Mouse (Mus musculus) kidney, postnatal 14 days (tissue): Measurements from ENCODE around the gene Colgalt1.

Experiments used
- DNase-seq: peaks from one replicate; pipeline ENCODE4 v3.0.0; 2022; ENCODE audit warnings: mixed read lengths

Gene Colgalt1

GRCm38 (mm10) chr8:71591471-71592373 lies 19.1 kb upstream of the Colgalt1 start, which contains the start of gene Pgls:
Gene Pgls, plus strand, starts transcription at chr8:71592176.
- DNase-seq: peak; percentile 98

DNA sequence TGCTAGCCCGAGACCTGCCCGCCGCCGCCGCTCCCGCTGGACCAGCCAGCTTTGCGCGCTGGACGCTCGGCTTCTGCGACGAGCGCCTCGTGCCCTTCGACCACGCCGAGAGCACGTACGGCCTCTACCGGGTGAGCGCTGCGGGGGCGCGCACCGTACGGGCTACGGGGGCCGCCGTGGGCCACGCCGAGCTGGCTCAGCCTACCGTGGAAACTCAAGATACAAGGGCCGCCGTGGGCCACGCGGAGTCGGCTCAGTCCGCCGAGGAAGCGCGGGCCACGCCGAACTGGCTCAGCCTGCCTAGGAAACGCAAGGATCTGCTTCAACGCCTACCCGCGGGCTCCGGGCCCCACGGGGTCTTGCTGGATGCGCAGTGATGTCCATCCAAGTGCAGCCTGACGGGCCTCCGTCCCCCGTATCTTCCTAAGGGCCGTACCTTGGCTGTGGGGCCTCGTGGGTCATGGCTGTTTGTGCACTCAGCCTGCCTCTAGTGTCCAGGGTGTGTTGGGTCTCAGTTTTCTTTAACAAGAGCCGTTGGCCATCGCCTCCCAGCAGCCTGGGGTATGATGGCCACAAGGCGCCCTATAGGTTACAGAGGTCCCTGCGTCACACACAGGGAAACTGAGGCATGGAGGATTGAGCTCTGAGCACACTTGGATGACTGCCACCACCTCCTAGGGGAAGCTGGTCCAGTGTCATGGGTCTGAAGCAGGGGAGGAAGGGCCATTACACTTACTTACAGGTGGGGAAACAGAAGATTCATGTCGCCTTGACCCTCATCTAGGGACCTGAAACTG lies 18.2 kb upstream of the Colgalt1 start:
- DNase-seq: peak; percentile 90

DNA sequence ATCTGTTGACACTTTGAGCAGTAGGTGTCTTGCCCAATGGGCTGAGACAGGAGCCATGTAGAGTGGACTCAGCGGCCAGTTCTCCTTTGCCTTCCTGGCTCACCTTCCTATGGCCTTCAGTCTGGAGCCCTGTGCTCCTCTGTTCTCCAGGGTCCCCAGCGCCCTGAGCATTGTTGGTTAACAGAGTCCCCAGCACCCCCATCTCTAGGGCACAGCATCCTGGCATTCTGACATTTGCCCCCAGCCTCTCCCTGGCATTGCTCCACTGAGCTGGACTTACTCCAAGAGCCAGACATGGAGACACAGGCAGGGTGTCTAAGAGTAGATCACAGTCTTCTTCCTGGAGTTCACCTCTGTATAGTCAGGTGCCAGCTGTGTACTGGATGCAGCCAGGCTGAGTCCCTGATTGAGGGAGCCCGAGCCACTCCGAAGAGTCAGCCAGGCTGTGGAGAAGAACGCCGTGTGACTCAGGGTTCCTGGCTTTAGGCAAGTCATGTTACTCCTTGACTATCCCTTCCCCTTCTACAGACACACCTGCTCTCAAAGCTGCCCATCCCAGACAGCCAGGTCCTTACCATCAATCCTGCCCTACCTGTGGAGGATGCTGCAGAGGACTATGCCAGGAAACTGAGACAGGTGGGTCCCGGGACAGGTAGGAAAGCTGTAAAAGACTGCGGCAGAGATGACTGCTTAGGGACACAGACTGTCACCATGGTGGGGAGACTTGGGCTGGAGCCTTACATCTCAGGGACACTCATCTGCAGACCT lies 17.1 kb upstream of the Colgalt1 start:
- no peak for DNase-seq

GRCm38 (mm10) chr8:71594324-71594722 lies 16.5 kb upstream of the Colgalt1 start:
- no peak for DNase-seq

DNA sequence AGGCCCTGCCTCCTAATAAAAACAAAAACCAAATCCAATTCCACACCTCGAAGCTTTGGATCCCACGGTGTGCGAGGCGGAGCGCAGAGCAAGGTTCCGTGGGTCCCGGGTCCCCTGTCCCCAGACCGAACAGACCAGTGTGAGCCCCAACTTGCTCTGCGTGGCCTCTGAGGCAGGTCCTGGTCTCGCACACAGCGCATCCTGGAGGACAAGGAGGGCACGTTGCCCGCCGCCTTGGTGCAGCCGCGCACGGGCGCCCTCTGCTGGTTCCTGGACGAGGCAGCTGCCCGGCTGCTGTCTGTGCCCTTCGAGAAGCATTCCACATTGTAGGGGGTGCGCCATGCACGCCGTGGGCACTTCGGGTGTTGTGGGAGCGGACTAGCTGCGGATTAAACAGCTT lies 14.9 kb upstream of the Colgalt1 start:
- peak; percentile 92 for DNase-seq

DNA sequence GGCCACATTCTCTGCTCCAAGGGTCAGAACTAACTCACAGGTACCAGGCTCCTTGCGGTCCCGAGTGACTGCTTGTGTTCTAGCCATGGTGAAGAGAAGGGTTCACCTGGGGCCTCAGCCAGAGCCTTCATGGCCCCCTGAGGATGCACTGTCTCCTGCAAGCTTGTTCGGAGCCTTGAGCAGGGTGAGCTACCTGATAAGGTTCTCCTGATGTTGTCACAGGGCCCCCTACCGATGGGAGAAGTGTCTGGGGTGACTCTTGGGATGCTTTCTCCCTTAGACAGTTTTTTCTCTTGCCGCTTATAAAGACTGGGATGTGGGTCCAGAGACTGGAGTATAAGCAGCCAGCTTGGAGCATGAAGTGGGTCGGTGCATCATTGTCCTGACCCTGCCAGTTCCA lies 14.4 kb upstream of the Colgalt1 start:
- no peak for DNase-seq

DNA sequence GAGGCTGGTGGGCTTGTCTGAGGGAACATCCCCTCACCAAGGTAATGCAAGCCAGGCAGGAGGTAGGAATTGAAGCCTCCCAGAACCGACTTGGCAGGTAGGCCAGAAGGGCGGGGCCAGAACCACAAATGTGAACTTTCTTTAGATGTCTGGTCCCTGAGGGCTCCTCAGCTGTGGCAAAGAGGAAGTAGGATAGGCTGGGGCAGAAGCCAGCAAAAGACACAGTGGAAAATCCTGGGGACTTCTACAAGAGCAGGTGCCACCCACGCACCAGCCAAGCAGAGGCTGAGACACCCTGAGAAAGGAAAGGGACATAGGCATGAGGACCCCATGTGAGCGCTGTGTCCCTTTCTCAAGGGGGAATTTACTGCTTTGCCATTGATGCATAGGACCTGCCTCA lies 14.0 kb upstream of the Colgalt1 start:
- DNase-seq: no peak

GRCm38 (mm10) chr8:71597451-71597850 lies 13.3 kb upstream of the Colgalt1 start, which contains the start of gene Fam129c:
Gene Fam129c, plus strand, starts transcription at chr8:71597648.
- no peak for DNase-seq

DNA sequence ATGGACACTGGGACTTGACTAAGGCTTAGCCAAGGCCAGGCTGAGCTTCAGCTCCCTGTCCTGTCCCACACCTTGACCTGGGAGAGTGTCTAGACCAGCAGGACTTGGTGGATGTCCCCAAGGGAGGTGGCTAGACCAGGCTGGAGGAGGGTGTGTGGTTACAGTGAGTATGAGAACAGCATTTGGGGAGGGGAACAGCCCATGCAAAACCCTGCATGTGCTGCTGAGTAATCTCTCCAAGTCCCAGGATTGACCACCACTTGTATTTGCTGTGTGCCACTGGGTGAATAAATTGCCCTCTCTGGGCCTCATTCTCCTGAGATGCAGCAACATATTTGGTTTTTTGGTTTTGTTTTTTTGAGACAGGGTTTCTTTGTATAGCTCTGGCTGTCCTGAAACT lies 12.4 kb upstream of the Colgalt1 start:
- DNase-seq: no peak

DNA sequence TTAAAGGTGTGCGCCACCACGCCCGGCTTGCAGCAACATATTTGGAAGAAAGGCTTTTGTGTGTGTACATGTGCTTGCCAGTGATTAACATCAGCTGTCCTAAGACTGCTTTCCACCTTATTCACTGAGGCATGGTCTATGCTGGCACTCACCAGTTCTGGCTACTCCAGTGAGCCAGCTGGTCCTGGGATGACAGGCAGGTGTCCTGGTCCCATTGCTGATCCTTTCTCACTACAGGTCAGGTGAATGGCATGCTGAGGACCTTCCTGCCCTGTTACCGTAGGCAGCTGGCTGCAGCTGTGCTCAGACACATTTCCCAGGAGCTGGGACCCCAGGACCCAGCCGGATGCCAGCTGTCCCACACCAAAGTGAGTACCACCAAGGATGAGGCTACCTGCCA lies 12.0 kb upstream of the Colgalt1 start:
- no peak for DNase-seq

GRCm38 (mm10) chr8:71601939-71602665 lies 8.7 kb upstream of the Colgalt1 start:
- no peak for DNase-seq

- DNase-seq: peak; percentile 92
Measured at GRCm38 (mm10) chr8:71602666-71603334, 8.0 kb upstream of the Colgalt1 start.

DNA sequence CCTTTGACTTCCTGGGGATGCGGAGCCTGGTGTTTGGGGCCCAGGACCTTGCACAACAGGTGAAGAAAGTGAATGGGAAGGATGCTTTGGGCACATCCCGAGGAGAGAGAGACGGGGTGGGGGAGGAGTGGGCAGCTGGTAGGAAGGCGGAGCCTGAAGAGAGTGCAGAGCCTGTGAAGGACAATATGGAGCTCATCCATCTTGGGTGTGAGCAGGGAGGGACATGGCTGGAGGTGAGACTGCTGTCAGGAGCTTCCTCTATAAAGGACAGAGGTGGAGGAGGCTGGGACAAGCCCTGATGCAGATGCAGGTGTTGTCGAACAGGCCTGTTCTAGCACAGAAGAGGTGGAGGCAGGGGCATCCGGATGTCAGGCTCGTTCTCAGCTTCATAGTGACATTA lies 6.8 kb upstream of the Colgalt1 start:
- DNase-seq: no peak

DNA sequence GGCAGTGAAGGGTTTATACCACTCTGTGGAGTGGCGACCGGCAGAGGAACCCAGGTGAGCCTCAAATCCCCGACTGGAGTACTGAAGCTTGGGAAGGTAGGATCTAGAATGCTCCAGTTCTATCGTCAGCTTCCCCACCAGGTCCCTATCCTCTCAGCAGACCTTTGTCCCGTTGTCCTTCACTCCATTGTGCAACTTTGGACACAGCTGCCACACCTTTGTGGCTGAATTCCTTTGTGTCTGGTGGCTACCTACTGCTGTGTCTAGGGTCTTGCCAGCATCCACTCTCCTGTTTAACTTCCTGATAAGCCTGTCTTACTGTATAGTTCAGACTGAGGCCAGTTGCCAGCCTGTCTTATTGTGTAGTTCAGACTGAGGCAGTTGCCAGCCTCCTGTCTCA lies 1.3 kb downstream of the Colgalt1 start:
- DNase-seq: no peak

GRCm38 (mm10) chr8:71613418-71613817 lies 2.6 kb downstream of the Colgalt1 start:
- no peak for DNase-seq

DNA sequence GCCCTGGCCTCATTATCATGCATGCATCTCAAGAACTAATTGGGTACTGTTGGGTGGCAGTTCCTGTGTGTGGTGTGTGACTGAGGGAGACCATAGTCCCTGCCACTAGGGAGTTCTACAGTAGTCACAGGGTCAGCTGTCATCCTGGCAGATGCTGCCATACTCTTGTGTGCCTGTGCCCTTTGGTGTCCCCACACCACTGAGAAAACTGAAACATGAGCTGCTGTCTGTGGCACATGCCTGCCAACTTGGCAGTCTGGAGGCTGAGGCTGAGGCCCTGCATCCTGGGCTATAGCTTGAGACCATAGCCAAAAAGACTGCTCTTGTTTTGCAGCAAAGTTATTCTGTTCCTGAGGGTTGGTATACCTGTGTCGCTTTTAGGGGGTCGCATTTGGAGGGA lies 9.0 kb downstream of the Colgalt1 start:
- no peak for DNase-seq

GRCm38 (mm10) chr8:71625088-71625487 lies 14.3 kb downstream of the Colgalt1 start:
- no peak for DNase-seq

- no peak for DNase-seq
Measured at GRCm38 (mm10) chr8:71626753-71627152, 16.0 kb downstream of the Colgalt1 start.

DNA sequence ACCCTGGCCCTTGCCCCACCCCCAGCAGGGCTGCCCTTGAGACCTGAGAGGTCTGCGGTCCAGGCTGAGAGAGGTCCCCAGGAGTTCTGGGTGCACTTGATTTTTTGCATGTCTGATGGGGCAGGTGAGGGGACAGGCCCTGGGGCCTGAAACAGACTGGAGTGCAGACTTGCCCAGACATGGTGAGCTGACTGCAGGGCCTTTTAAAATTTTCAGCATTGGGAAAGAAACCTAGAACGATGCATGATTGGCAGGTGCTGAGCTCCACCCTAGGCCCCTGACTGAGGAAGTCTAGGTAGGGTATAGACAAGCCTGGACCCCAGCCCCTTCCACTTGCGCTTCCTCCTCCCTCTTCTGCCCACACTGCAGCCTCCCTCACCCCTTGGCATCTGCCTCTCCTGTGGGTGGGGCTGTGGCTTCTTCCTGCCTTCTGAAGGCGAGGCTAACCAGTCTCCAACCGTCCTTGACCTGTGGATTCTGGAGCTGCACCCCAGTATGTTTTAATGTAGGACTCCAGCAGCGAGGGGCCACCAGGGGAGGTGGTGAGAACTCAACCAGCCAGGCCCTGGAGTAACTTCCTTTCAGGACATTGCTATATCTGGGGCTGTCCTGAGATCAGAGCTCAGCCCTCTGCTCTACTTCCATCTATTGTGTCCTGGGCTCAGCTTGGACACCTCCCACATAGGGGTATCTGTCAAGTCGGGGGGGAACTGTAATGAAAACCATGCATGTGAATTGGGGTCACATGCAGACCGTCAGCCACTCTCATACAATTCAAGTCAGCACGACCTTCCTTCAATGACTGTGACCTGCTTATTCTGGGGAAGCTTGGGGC lies 16.7 kb downstream of the Colgalt1 start:
- DNase-seq: peak; percentile 35

- no peak for DNase-seq
Measured at GRCm38 (mm10) chr8:71628396-71629095, 17.7 kb downstream of the Colgalt1 start.
